Mouse (Mus musculus): ENCODE measurements around the gene Gmpr2. TPM values are rescaled to one million over a fixed set of nuclear protein-coding genes. Genes with fewer than 3 reads are reported as not detected.

Gmpr2 gene
- not detected in 2 replicates for polyA plus RNA-seq (2012; ENCODE audit: insufficient read depth, insufficient read length, low replicate concordance, missing spikeins)

DNA sequence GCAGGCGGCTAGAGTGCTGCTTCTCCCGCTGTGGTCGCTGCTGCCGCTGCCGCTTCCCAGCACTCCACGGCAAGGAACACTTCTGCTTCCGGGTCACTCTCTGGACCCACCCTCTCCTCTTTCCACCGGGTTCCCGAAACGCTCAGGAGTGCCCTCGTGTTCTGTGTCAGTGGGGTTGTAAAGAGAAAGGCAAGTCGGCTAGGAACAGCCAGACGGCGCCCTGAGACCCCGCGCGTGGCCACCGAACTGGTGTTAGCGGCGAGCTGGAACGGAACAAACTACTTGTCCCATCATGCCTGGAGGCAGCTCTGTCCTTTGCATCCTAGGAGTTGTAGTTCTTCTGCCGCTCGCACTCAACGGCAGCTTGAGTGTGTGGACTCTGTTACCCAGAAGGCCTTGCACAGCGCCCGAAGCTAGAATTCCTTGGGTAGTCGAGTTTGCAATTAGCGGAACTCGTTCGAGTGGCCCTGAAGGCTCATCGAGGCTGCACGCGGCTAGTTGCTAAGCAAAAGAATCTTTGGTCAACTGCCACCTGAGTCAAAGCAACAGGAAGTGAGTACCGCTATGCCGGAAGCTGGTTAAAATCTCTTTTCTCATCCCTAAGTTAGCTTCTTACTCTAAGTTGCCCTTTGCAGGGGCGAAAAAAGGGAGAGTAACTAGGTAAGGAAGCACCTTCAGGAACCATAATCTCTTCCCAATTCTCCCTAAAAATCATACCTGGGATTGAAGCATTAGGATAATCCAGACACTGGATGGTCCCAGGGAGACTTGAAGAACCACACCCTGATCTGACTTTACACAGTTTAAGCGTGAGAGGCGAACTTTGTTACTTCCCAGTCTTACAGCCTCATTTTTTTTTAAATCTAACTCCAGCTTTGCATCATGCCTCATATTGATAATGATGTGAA is at the start of gene Gmpr2, which contains the start of gene Nedd8:
TSS of gene Gmpr2 (plus strand) at position 109 of the 908 bp plus-strand sequence.
TSS of gene Nedd8 (minus strand) at position 292 of the 908 bp plus-strand sequence.
- Histone ChIP-seq H3K4me3 (ENCODE audit: insufficient read depth, low read depth, low read length) (peak within 1 kb of the TSS; percentile 84), H3K27ac (ENCODE audit: insufficient read depth, low read depth, low read length) (peak within 1 kb of the TSS; percentile 88), H3K4me1 (ENCODE audit: control insufficient read depth, insufficient read depth, low read length) (peaks cover 2% of the 10 kb centered on the region; the same call in 1 of the 2 replicates)
- WGBS, result under 1% methylated on average over 38 of the region's 38 CpGs
- TF ChIP-seq POLR2A (IDR thresholded peaks at IDR 0.05; ENCODE audit: insufficient read depth, low read depth, low read length), result peak; percentile 42
- TF ChIP-seq CTCF (IDR thresholded peaks at IDR 0.05; ENCODE audit: insufficient read depth, low read depth, low read length), result no peak

DNA sequence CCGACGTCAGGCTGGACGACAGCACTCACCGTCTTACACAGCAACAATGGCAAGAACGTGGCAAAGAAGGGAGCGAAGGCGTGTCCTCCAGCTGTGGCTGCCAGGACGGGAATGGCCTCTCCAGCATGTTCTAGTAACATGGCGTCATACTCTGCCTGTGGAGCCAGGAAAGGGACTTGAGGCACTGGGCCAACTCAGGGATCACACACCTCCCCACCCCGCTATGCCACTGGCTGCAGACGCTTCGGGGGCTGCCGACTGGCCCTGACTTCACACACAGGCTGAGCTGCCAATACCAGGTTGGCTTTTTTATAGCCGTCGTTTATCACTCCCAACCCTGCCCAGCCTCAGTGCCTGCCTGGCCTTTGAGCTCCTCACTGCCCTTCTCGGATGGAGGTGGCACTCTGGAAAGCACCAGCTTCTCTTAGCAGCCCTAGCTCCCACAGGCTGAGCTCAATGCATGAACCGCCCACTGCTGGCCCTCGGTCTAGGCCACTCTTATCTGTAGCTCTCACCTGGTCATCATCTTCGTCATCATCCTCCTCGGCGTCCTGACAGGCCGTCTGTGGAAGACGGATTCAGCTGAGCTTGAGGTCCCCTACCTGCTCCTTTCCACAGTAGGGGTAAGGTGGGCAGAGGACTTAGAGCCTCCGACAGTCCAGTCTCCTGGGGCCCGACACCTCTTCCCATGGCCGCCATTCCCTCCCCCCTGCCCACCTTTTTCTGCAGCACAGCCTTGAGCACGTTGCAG is 43.5 kb upstream of the Gmpr2 start:
- WGBS, result 91% methylated on average over 27 of the region's 27 CpGs
- no peak overlapping the region for H3K4me3 ChIP-seq (ENCODE audit: insufficient read depth, low read depth, low read length)
- no peak overlapping the region for H3K27ac ChIP-seq (ENCODE audit: insufficient read depth, low read depth, low read length)
- no peaks in the 10 kb centered on the region for H3K4me1 ChIP-seq (ENCODE audit: control insufficient read depth, insufficient read depth, low read length)
- TF ChIP-seq CTCF (IDR thresholded peaks at IDR 0.05; ENCODE audit: insufficient read depth, low read depth, low read length), result no peak
- no peak for TF ChIP-seq POLR2A (IDR thresholded peaks at IDR 0.05; ENCODE audit: insufficient read depth, low read depth, low read length)

DNA sequence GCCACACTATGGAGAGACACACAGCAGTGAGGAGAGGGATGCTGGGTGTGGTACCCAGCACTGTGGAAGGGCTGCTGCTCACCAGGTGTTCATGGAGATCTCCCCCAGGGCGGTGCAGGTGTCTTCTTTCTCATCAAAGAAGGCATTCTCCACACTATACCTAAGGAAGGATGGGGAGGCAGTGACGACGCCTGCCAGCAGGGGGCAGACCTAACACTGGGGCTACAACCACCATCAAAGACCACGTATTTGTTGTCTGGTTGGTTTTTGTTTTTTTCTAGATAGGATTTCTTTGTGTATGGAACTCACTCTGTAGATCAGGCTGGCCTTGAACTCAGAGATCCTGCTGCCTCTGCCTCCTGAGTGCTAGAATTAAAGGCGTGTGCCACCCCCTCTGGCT is 42.4 kb upstream of the Gmpr2 start:
- TF ChIP-seq POLR2A (IDR thresholded peaks at IDR 0.05; ENCODE audit: insufficient read depth, low read depth, low read length), result no peak
- TF ChIP-seq CTCF (IDR thresholded peaks at IDR 0.05; ENCODE audit: insufficient read depth, low read depth, low read length), result no peak
- 46% methylated on average over 5 of the region's 5 CpGs for WGBS
- Histone ChIP-seq H3K27ac (ENCODE audit: insufficient read depth, low read depth, low read length) (no peak overlapping the region), H3K4me1 (ENCODE audit: control insufficient read depth, insufficient read depth, low read length) (peaks cover 4% of the 10 kb centered on the region; the same call in 1 of the 2 replicates), H3K4me3 (ENCODE audit: insufficient read depth, low read depth, low read length) (no peak overlapping the region)

DNA sequence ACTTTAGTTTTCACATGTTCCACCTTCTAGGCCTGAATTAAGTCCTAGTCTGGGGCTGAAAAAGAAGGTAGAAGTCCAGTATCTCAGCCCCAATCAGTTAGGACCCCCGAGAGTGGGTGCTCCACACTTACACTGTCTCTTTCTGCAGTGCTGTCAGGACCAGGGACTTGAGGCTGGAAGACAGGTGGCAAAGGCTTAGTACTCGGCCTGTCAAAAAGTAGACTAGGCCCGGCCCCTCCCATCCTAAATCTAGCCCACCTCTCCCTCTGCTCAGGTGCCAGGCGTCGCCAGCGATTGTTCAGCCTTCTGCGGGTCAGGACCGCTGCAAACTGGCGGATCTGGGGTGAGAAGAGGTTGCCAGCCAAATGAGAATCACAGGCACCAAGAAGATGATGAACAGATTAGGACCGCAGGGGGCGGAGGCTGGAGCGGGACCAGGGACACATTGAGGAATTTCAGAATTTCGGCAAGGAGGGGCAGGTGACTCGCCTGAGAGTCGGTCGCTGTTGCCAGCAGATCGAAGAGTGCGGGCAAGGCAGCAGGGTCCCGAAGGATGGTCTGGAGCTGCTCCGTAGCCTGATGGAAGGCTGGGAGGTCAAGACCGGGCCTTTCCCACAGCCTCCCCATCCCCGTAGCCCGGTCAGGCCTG is 36.7 kb upstream of the Gmpr2 start:
- WGBS, result 3% methylated on average over 23 of the region's 23 CpGs
- no peak overlapping the region for H3K27ac ChIP-seq (ENCODE audit: insufficient read depth, low read depth, low read length)
- peak overlapping the region; percentile 67 for H3K4me3 ChIP-seq (ENCODE audit: insufficient read depth, low read depth, low read length)
- peaks cover 14% of the 10 kb centered on the region; the same call in 1 of the 2 replicates for H3K4me1 ChIP-seq (ENCODE audit: control insufficient read depth, insufficient read depth, low read length)
- no peak for TF ChIP-seq CTCF (IDR thresholded peaks at IDR 0.05; ENCODE audit: insufficient read depth, low read depth, low read length)
- TF ChIP-seq POLR2A (IDR thresholded peaks at IDR 0.05; ENCODE audit: insufficient read depth, low read depth, low read length), result no peak

DNA sequence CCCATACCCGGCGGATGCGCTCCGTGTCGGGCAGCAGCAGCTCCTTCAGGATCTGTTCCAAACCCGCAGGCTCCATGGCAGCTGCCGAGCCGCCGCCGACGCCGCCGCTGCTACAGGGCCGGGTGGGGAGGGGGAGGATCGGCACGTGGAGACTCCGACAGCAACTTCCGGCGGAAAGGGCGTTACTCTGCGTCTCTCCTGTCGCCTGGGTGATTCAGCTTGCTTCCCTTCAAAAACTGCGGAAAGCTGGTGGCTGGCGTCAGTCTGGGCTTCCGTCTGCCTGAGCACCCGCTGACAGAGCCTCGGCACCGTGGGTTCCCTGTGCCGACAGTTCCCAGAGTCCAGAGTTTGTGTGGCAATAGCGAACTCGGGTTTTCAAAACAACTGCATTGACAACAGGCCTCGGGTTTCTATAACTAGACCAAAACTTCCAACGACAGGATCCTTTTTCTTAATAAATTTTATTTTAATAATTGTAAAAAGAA is 36.2 kb upstream of the Gmpr2 start, which contains the start of gene Ipo4:
TSS of gene Ipo4 (minus strand) at position 435 of the 485 bp plus-strand sequence.
- Histone ChIP-seq H3K4me3 (ENCODE audit: insufficient read depth, low read depth, low read length) (peak within 1 kb of the TSS; percentile 67), H3K4me1 (ENCODE audit: control insufficient read depth, insufficient read depth, low read length) (peaks cover 14% of the 10 kb centered on the region; the same call in 1 of the 2 replicates), H3K27ac (ENCODE audit: insufficient read depth, low read depth, low read length) (no peak within 1 kb of the TSS; the same call in 1 of the 2 replicates)
- under 1% methylated on average over 33 of the region's 33 CpGs for WGBS
- TF ChIP-seq CTCF (IDR thresholded peaks at IDR 0.05; ENCODE audit: insufficient read depth, low read depth, low read length) (no peak), POLR2A (IDR thresholded peaks at IDR 0.05; ENCODE audit: insufficient read depth, low read depth, low read length) (peak; percentile 59; the same call in 1 of the 2 replicates)

DNA sequence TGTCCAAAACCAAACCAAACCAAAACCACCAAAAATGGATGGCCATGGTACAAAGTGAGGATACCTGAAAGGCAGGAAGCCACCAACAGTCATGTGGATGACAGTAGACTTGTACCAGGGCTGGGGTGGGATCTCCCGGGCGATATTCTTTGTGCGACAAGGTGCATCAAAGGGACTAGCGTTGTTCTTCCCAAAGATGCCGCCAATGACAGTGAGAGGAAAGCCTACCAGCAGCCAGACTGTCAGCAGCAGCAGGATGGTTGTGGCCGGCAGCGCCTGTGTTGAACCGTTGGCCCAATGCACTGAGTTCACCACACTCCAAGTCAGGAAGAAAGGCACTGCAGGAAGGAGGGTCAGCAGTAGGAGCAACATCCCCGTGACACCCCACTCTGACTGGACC is 33.9 kb upstream of the Gmpr2 start, which contains the start of gene Gm49378:
TSS of gene Gm49378 (minus strand) at position 101 of the 400 bp plus-strand sequence.
- TF ChIP-seq CTCF (IDR thresholded peaks at IDR 0.05; ENCODE audit: insufficient read depth, low read depth, low read length) (no peak), POLR2A (IDR thresholded peaks at IDR 0.05; ENCODE audit: insufficient read depth, low read depth, low read length) (no peak)
- no peak within 1 kb of the TSS for H3K27ac ChIP-seq (ENCODE audit: insufficient read depth, low read depth, low read length)
- no peak within 1 kb of the TSS for H3K4me3 ChIP-seq (ENCODE audit: insufficient read depth, low read depth, low read length)
- peaks cover 19% of the 10 kb centered on the region for H3K4me1 ChIP-seq (ENCODE audit: control insufficient read depth, insufficient read depth, low read length)
- 94% methylated on average over 9 of the region's 9 CpGs for WGBS

DNA sequence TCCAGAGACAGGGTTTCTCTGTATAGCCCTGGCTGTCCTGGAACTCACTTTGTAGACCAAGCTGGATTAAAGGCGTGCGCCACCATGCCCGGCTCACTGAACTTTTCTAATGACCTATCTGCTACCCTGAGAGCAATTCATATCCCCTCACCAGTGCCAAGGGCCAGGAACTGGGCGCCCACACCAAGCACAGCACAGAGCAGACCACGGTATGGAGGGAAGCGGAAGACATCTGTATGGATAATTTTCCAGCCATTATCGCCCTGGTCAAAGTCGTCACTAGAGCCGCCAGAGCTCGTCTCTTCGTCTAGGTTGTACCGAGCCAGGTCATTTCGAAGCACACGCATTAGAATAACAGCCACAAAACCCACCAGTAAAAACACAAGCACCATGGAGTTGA is 30.9 kb upstream of the Gmpr2 start:
- WGBS, result 94% methylated on average over 14 of the region's 14 CpGs
- Histone ChIP-seq H3K4me3 (ENCODE audit: insufficient read depth, low read depth, low read length) (no peak overlapping the region), H3K27ac (ENCODE audit: insufficient read depth, low read depth, low read length) (no peak overlapping the region), H3K4me1 (ENCODE audit: control insufficient read depth, insufficient read depth, low read length) (peaks cover 15% of the 10 kb centered on the region)
- TF ChIP-seq CTCF (IDR thresholded peaks at IDR 0.05; ENCODE audit: insufficient read depth, low read depth, low read length) (no peak), POLR2A (IDR thresholded peaks at IDR 0.05; ENCODE audit: insufficient read depth, low read depth, low read length) (no peak)

DNA sequence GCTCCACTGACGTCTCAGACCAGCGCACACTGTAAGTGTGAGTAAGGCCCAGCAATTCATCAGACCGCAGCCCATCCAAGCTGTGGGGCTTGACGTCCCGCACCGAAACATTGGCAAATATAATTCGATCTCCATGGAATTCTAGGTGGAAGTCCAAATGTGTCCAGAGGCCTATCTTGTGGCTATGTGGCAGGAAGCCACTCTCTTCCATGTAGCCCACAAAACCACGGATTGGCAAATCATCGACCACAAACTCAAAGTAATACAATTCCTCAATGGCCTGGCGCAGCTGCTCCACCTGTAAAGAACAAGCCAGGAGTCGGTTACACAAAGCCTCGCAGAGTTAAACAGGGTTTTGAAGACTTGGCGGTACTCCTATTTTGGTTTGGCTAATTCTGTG is 30.4 kb upstream of the Gmpr2 start:
- TF ChIP-seq CTCF (IDR thresholded peaks at IDR 0.05; ENCODE audit: insufficient read depth, low read depth, low read length) (no peak), POLR2A (IDR thresholded peaks at IDR 0.05; ENCODE audit: insufficient read depth, low read depth, low read length) (no peak)
- peaks cover 14% of the 10 kb centered on the region for H3K4me1 ChIP-seq (ENCODE audit: control insufficient read depth, insufficient read depth, low read length)
- no peak overlapping the region for H3K27ac ChIP-seq (ENCODE audit: insufficient read depth, low read depth, low read length)
- H3K4me3 ChIP-seq (ENCODE audit: insufficient read depth, low read depth, low read length), result no peak overlapping the region
- WGBS, result 94% methylated on average over 13 of the region's 13 CpGs
